Mouse (Mus musculus) spleen, adult 18-20 months (tissue): ENCODE results near the gene Galnt6.
A peak's percentile ranks its signal among the peaks of the same experiment; 100 is the strongest.

Experiments
- DNase-seq, 2 experiments: peaks; one replicate each; pipeline ENCODE4 v3.0.0; 2022; ENCODE audit warnings: mixed read lengths in 2 of 2

Gene Galnt6

GRCm38 (mm10) chr15:100719217-100719616, 10.0 kb downstream of the Galnt6 start:
- DNase-seq: no peak

DNA sequence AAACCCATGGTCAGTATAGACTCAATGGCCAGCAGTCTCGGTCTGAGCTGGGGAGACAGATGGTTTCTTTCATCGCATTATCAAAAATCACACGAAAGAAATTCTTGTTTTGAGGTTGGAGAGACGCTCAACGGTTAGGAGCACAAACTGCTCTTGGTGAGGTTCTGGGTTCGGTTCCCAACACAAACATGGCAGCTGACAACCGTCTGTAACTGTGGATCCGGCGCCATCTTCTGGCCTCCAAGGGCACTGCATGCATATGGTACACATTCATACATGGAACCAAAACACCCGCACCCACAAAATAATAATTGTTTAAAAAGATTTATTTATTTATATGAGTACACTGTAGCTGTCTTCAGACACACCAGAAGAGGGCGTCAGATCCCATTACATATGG, 10.6 kb downstream of the Galnt6 start:
- peak in 1 of 2 experiments; percentile 46 for DNase-seq

GRCm38 (mm10) chr15:100717933-100718332, 11.2 kb downstream of the Galnt6 start:
- no peak for DNase-seq

DNA sequence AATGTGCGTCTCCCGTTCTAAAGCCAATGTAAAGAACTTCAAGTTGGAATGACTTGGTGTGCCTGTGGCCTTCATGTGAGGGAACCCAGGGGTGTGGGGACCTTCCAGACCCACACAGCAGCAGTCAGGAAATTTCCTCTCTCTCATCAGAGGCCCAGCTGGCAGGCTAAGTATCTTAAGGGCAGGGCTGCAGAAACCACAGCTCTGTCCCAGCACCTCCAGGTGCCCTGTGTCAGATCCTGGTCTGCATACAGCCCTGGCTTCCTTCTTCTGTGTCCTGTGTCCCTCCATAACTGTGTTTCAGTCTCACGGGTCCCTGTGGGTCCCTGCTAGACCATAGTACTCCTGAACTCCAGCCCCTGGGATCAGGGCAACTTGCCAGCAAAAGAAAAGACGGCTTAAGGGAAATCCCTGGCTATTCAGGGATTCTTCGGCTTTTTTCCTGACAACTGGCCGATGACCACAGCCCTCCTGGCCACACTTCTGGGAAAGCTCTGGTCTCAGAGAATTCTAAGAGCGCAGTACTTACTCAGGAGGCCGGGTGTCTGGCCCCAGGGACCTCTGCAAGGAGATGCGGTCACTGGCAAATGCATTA, 13.7 kb downstream of the Galnt6 start:
- no peak for DNase-seq

GRCm38 (mm10) chr15:100714470-100714869, 14.7 kb downstream of the Galnt6 start:
- DNase-seq: no peak

- no peak for DNase-seq
Measured at GRCm38 (mm10) chr15:100710838-100711237, 18.3 kb downstream of the Galnt6 start.

- no peak for DNase-seq
Measured at GRCm38 (mm10) chr15:100708433-100709078, 20.6 kb downstream of the Galnt6 start.

- DNase-seq: peak; percentile 60 to 80
Measured at GRCm38 (mm10) chr15:100706226-100706625, 22.9 kb downstream of the Galnt6 start.

- DNase-seq: no peak
Measured at GRCm38 (mm10) chr15:100705376-100705775, 23.8 kb downstream of the Galnt6 start.

DNA sequence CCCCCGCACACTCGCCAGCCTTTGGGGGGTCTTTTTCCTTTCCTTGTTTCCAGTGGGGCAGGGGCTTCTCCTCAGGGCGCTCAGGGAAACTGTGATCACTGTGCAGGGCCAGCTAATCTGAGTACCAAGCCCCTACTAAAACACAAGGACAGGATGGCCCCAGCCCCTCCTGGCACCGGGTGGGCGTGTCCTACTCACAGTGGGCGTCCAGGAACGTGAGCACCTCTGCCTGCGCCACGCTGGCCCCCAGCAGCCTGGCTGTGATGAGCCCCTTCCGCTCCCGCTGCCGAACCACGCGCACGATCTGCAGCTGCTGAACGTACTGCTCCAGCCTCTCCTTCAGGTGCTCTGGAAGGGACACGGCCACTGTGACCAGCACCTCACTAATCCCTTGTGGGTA, 25.3 kb downstream of the Galnt6 start:
- no peak for DNase-seq

DNA sequence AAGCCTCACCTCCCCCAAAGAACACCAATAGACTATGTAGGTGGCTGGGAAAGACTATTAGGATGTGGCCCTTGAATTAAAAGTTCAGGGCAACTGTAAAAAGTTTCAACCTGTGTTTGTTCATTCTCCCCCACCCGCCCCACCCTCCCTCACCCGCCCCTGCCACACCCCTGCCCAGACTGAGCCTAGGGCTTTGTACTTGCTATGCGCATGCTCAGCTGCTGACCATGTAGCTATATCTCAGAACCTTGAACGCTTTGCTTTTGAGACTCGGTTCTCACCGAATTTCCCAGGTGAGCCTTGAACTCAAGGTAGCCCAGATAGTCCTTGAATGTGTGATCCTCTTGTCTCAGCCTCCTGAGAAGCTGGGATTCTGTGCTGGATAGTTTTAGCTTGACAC, 27.3 kb downstream of the Galnt6 start:
- DNase-seq: no peak

- no peak for DNase-seq
Measured at GRCm38 (mm10) chr15:100701108-100701507, 28.1 kb downstream of the Galnt6 start.

DNA sequence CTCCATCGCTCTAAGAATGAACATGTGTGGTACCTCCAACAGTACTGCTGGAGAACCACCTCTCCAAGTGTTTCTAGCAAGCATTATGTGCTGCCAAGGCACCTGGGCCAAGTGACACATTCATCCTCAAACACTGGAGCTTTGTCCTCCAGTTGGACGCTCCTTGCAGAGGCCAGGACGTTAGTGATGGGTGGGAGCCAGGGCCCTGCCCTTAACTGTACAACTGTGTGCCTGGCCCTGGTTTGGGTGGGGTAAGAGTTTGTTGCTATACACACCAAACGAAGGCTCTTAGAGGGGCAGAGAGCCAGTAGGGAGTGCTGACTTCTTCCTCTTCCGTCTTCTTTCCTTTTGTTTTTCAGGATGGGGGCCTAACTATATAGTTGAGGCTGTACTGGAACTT, 28.8 kb downstream of the Galnt6 start:
- DNase-seq: no peak

GRCm38 (mm10) chr15:100699386-100699785, 29.8 kb downstream of the Galnt6 start:
- DNase-seq: no peak

- DNase-seq: no peak
Measured at GRCm38 (mm10) chr15:100698078-100698477, 31.1 kb downstream of the Galnt6 start.

- no peak for DNase-seq
Measured at GRCm38 (mm10) chr15:100694406-100694805, 34.8 kb downstream of the Galnt6 start.

DNA sequence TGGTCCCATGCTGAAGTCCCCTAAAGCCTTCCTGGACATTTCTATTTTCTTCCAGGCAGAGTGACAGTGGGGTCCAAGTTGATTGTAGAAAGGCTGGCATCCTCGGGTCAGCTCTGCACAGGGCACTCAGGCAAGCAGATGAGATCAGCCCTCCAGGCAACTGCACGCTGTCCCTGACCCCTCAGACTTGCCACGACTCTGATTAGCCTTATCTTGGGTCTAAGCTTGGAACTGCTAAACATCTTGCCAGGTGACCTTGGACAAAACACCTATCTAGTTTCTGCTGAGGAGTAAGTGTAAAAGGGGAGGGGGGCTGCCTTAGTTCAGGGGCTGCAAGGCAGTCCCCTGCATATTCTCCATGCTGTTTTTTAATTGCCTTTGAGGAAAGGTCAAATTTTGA, 37.2 kb downstream of the Galnt6 start:
- DNase-seq: no peak

- DNase-seq: no peak
Measured at GRCm38 (mm10) chr15:100687430-100687971, 41.7 kb downstream of the Galnt6 start, which contains the start of gene Cela1. TSS of gene Cela1 (minus strand) at chr15:100687921.

DNA sequence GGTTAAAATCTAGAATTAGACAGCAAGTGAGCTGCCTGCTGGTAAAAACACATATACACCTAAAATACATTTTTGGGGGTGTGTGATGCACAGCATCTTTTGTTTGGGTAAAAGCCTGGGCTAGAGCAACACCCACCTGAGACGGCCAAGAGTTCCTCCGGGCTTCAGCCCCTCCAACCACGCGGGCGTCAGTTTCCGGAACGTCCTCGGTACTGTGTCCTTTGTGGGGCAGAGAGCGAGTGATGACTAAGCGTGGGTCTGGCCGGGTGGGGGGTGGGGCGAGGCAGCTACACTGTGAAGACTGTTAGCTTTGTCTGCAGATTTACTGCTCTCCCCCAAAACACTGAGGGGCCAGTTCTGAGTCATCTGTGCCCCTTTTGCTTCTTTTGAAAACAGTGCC, 42.2 kb downstream of the Galnt6 start:
- DNase-seq: no peak

GRCm38 (mm10) chr15:100686434-100686833, 42.7 kb downstream of the Galnt6 start:
- DNase-seq: no peak

- DNase-seq: no peak
Measured at GRCm38 (mm10) chr15:100685849-100686248, 43.3 kb downstream of the Galnt6 start.

DNA sequence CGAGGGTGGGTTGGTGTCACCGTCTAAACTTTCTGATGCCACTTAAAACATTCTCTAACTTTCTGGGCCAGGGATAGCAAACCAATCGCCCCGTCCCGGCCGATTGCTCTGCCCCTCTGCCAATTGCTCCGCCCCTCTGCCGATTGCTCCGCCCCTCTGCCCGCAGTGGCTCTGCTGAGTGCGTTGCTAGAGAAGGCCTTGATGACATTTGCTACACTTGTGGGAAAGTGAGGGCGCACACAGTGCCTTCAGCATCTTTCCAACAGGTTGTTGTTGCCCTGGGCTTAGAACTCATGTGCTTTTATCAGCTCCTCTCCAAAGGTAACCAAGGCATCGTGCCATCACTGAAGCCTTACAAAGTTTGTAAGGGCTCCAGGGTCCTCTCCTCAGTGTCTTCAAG, 43.9 kb downstream of the Galnt6 start:
- no peak for DNase-seq

DNA sequence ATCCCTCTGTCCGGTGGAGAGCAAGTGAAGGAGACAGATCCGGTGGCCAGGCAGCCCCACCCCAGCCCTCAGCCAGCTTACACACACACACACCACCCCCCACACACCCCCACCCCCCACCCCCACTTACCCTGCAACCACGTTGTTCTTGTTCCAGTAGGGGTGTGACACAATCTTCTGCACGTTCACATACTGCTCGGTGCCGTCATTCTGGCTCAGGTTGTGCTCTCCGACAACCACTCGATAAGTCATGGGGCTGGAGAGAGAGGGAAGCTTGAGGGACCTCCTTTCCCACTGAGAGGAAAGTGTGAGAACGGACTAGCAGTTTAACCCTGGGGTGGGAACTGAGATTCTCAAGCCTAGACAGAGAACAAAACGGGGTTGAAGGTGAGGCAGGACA, 44.7 kb downstream of the Galnt6 start:
- no peak for DNase-seq

- DNase-seq: peak; percentile 55 to 78
Measured at GRCm38 (mm10) chr15:100683041-100683440, 46.1 kb downstream of the Galnt6 start.

GRCm38 (mm10) chr15:100681770-100682169, 47.4 kb downstream of the Galnt6 start:
- DNase-seq: no peak
